ENCODE assay signal across 19 mouse cellular contexts in genomic region chr13:100243702-100244101, GRCm38 (mm10). TPM values are rescaled to one million over a fixed set of nuclear protein-coding genes. Genes with fewer than 3 reads are reported as not detected.
A peak's percentile ranks its signal among the peaks of the same experiment; 100 is the strongest.
DNase-seq lines count a peak whose midpoint lies in the region; ATAC-seq lines count a peak whose summit lies in the region.
"Had no signal": no experiment of that assay in that cellular context is flagged by ENCODE, and none has a peak within 500 bp of the region (broad histone marks: within the 10 kb centered on the region; RNA-seq: fewer than 3 reads in every experiment).

No protein-coding gene starts in this region.

- no peak overlapping the region for H3K4me3 ChIP-seq in forebrain, embryonic 11.5 days (ENCODE audit: low read depth, low read length)
- H3K4me3 ChIP-seq in forebrain, embryonic 16.5 days (replicated peaks; ENCODE audit: low read length): no peak overlapping the region
- no peak overlapping the region for H3K4me3 ChIP-seq in liver, embryonic 11.5 days (ENCODE audit: low read depth, low read length)
- H3K4me3 ChIP-seq: erythroblast, embryonic 14.5 days; heart, embryonic 10.5 days; neural tube, embryonic 12.5 days; stomach, embryonic 15.5 days had no signal

- no peak for DNase-seq in forebrain, embryonic 11.5 days (ENCODE audit: low spot score)
- no peak for DNase-seq in liver, embryonic 11.5 days (ENCODE audit: low spot score)
- no peak for DNase-seq in liver
- DNase-seq in adrenal gland, postnatal 10 days: peak; percentile 12
- DNase-seq in frontal cortex, postnatal 10 days (ENCODE audit: low spot score in 2 of 2): no peak
- DNase-seq: cerebellum, adult 8-10 months; kidney, adult 8-10 months; kidney, postnatal 36 days; left cerebral cortex, postnatal 4 days; lung, adult 18-20 months; lung, postnatal 14 days; thymus, adult 18-20 months had no signal

- H3K9me3 ChIP-seq in forebrain, embryonic 11.5 days (ENCODE audit: control insufficient read depth, low read length): no peaks in the 10 kb centered on the region
- no peaks in the 10 kb centered on the region for H3K9me3 ChIP-seq in forebrain, embryonic 16.5 days (ENCODE audit: control insufficient read depth, low read length)
- no peaks in the 10 kb centered on the region for H3K9me3 ChIP-seq in liver, embryonic 11.5 days (ENCODE audit: control insufficient read depth, low read length)
- H3K9me3 ChIP-seq: heart, embryonic 10.5 days; neural tube, embryonic 12.5 days; stomach, embryonic 15.5 days had no signal

- H3K4me1 ChIP-seq in forebrain, embryonic 11.5 days (replicated peaks; ENCODE audit: control insufficient read depth, insufficient read depth, low read length): no peaks in the 10 kb centered on the region
- no peaks in the 10 kb centered on the region for H3K4me1 ChIP-seq in forebrain, embryonic 16.5 days (replicated peaks; ENCODE audit: control insufficient read depth, insufficient read depth, low read length)
- H3K4me1 ChIP-seq in liver, embryonic 11.5 days (replicated peaks; ENCODE audit: control insufficient read depth, insufficient read depth, low read length): no peaks in the 10 kb centered on the region
- H3K4me1 ChIP-seq: heart, embryonic 10.5 days; neural tube, embryonic 12.5 days; stomach, embryonic 15.5 days had no signal

- ATAC-seq in forebrain, embryonic 11.5 days (replicated peaks; ENCODE audit: low FRiP score): peak; percentile 36; the same call in 1 of the 2 replicates
- ATAC-seq in forebrain, embryonic 16.5 days: no peak
- 0 out of 2 replicates have a peak, but pooled peaks have one; percentile 18 for ATAC-seq in liver, embryonic 11.5 days (replicated peaks; ENCODE audit: low FRiP score)
- 0 out of 2 replicates have a peak, but pooled peaks have one; percentile 3 for ATAC-seq in monocyte, adult 5-6 weeks (replicated peaks; ENCODE audit: insufficient number of reproducible peaks, low FRiP score, low TSS enrichment, poor library complexity, severe bottlenecking)
- ATAC-seq: forebrain, embryonic 14.5 days had no signal

- no peak overlapping the region for H3K27ac ChIP-seq in forebrain, embryonic 11.5 days (ENCODE audit: low read depth, low read length)
- H3K27ac ChIP-seq in forebrain, embryonic 16.5 days (ENCODE audit: low read length): no peak overlapping the region
- H3K27ac ChIP-seq in liver, embryonic 11.5 days (ENCODE audit: low read depth, low read length): no peak overlapping the region
- H3K27ac ChIP-seq: heart, embryonic 10.5 days; neural tube, embryonic 12.5 days; stomach, embryonic 15.5 days had no signal

- H3K4me2 ChIP-seq in forebrain, embryonic 11.5 days (ENCODE audit: low read depth, low read length, severe bottlenecking): no peak overlapping the region
- no peak overlapping the region for H3K4me2 ChIP-seq in forebrain, embryonic 16.5 days (ENCODE audit: low read length)
- H3K4me2 ChIP-seq in liver, embryonic 11.5 days: no peak overlapping the region
- H3K4me2 ChIP-seq: neural tube, embryonic 12.5 days; stomach, embryonic 15.5 days had no signal

- H3K36me3 ChIP-seq in forebrain, embryonic 11.5 days (ENCODE audit: control insufficient read depth, insufficient read depth, low read length): no peaks in the 10 kb centered on the region
- no peaks in the 10 kb centered on the region for H3K36me3 ChIP-seq in forebrain, embryonic 16.5 days (ENCODE audit: control insufficient read depth, insufficient read depth)
- H3K36me3 ChIP-seq in liver, embryonic 11.5 days (ENCODE audit: control insufficient read depth, insufficient read depth, low read length): no peaks in the 10 kb centered on the region
- H3K36me3 ChIP-seq: heart, embryonic 10.5 days; neural tube, embryonic 12.5 days; stomach, embryonic 15.5 days had no signal

- no peak overlapping the region for H3K9ac ChIP-seq in forebrain, embryonic 11.5 days (ENCODE audit: low read length)
- H3K9ac ChIP-seq in forebrain, embryonic 16.5 days (replicated peaks; ENCODE audit: low read depth, low read length): no peak overlapping the region
- no peak overlapping the region for H3K9ac ChIP-seq in liver, embryonic 11.5 days (ENCODE audit: low read depth, low read length)
- H3K9ac ChIP-seq: neural tube, embryonic 12.5 days; stomach, embryonic 15.5 days had no signal

- no peaks in the 10 kb centered on the region for H3K27me3 ChIP-seq in forebrain, embryonic 11.5 days (ENCODE audit: control insufficient read depth, insufficient read depth, low read length)
- no peaks in the 10 kb centered on the region for H3K27me3 ChIP-seq in forebrain, embryonic 16.5 days (replicated peaks; ENCODE audit: control insufficient read depth, insufficient read depth, low read length)
- H3K27me3 ChIP-seq in liver, embryonic 11.5 days (replicated peaks; ENCODE audit: control insufficient read depth, insufficient read depth, low read length): no peaks in the 10 kb centered on the region
- H3K27me3 ChIP-seq: neural tube, embryonic 12.5 days; stomach, embryonic 15.5 days had no signal

RNA-seq across cellular contexts. Expression of gene Naip5, which starts 2.4 kb away (rescaled TPM):
- 0.16 and 0.27 TPM in 2 replicates for polyA plus RNA-seq in forebrain, embryonic 11.5 days (2014; fragmentation: Nextera tagmentation; extraction: Ambion mirVana)
- 0.09 and 0.13 TPM in 2 replicates for polyA plus RNA-seq in forebrain, embryonic 16.5 days (2015; fragmentation: Nextera tagmentation; extraction: Ambion mirVana)
- polyA plus RNA-seq in liver, embryonic 11.5 days (2014; fragmentation: Nextera tagmentation; extraction: Ambion mirVana): 0.53 and 0.94 TPM in 2 replicates
- total RNA-seq in adrenal gland, postnatal 10 days (2021): 1 to 10 TPM; 1.7 to 2.7 TPM
- total RNA-seq in monocyte, adult 5-6 weeks (2017): 103 to 115 TPM (median 107 TPM) in 3 replicates
- polyA plus RNA-seq: erythroblast, embryonic 14.5 days had no signal

RNA-seq across cellular contexts. Expression of gene Naip2, which starts 41.8 kb away (rescaled TPM):
- polyA plus RNA-seq in forebrain, embryonic 11.5 days (2014; fragmentation: Nextera tagmentation; extraction: Ambion mirVana): 0.12 and 0.17 TPM in 2 replicates
- 0.05 and 0.13 TPM in 2 replicates for polyA plus RNA-seq in forebrain, embryonic 16.5 days (2015; fragmentation: Nextera tagmentation; extraction: Ambion mirVana)
- 1.9 and 2.7 TPM in 2 replicates for polyA plus RNA-seq in liver, embryonic 11.5 days (2014; fragmentation: Nextera tagmentation; extraction: Ambion mirVana)
- 1 to 10 TPM; 1.2 to 1.4 TPM for total RNA-seq in adrenal gland, postnatal 10 days (2021)
- 90.1 to 116 TPM (median 91.1 TPM) in 3 replicates for total RNA-seq in monocyte, adult 5-6 weeks (2017)
- polyA plus RNA-seq: erythroblast, embryonic 14.5 days had no signal
